Mouse (Mus musculus) cerebellum, adult 2 months (tissue): Measurements from ENCODE around the gene Psap.

ENCODE experiments used
- CTCF ChIP-seq: fragments of 200-500 bp; IDR thresholded peaks from 2 replicates; pipeline ENCODE4 v1.5.1; 2011; ENCODE audit warnings: low read depth, mild to moderate bottlenecking, control low read depth, low read length, moderate library complexity, borderline replicate concordance; ENCODE audit not compliant: insufficient read depth
- POLR2A ChIP-seq: fragments of 200-500 bp; IDR thresholded peaks from 2 replicates; pipeline ENCODE4 v1.6.1; 2011; ENCODE audit warnings: low read length, control low read depth, borderline replicate concordance; ENCODE audit not compliant: insufficient read depth

- no peak for TF ChIP-seq POLR2A
- no peak for TF ChIP-seq CTCF
Observed at GRCm38 (mm10) chr10:60282116-60283014, 4.9 kb downstream of the Psap start.
